Mouse (Mus musculus): ENCODE measurements at regions not wholly inside any gene's neighbourhood (a gene's known extent, or its start where the extent isn't known, plus 50 kb on each side); places are given as distances from the start of the nearest gene placed in this dataset.

DNA sequence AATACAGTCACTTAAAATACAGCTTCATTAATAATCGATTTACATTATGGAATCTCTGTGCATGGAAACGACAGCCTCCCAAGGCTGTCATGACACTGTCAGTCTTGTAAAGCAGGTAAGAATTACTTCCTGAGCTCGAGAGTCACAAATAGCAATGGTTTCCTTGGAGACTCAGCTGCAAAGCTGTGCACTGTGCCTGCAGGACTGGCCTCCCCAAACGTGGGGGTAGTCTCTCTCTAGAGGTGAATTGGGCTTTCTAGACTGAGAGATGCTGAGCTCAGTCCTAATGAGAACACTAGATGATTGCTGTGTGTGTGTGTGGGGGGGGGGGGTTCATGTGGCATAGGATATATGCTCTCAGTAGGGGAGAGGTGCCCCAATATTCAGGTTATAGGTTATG is 208.9 kb upstream of the Sp8 start:
- H3K27ac ChIP-seq (ENCODE audit: control insufficient read depth, low read depth, low read length) = no peak overlapping the region
- no peak for DNase-seq (ENCODE audit: low read depth, low spot score)
- no peak overlapping the region for H3K9ac ChIP-seq (ENCODE audit: control insufficient read depth, low read depth, low read length, poor library complexity, severe bottlenecking)
- no peaks in the 10 kb centered on the region for H3K4me1 ChIP-seq (ENCODE audit: control insufficient read depth in 1 of 2, insufficient read depth in 2 of 2, low read length in 2 of 2)
- no peak overlapping the region for H3K4me3 ChIP-seq (ENCODE audit: control insufficient read depth in 1 of 2, insufficient read depth in 1 of 2, low read depth in 2 of 2, low read length in 2 of 2)
- no peaks in the 10 kb centered on the region for H3K9me3 ChIP-seq (replicated peaks; ENCODE audit: insufficient read depth, low read length)
- TF ChIP-seq POLR2A (IDR thresholded peaks at IDR 0.05; ENCODE audit: control insufficient read depth in 1 of 2, insufficient read depth in 1 of 2, low read depth in 1 of 2, low read length in 2 of 2, poor library complexity in 1 of 2) (no peak), TCF12 (IDR thresholded peaks at IDR 0.05; ENCODE audit: low read depth, low read length) (no peak), JUND (IDR thresholded peaks at IDR 0.05; ENCODE audit: low read depth, low read length) (no peak), MYC (IDR thresholded peaks at IDR 0.05; ENCODE audit: low read depth, low read length) (no peak), RCOR1 (IDR thresholded peaks at IDR 0.05; ENCODE audit: low read depth, low read length) (no peak), CHD1 (IDR thresholded peaks at IDR 0.05; ENCODE audit: low read depth, low read length) (no peak), SMC3 (IDR thresholded peaks at IDR 0.05; ENCODE audit: low read depth, low read length) (no peak), ZMIZ1 (IDR thresholded peaks at IDR 0.05; ENCODE audit: low read depth, low read length) (no peak), HCFC1 (IDR thresholded peaks at IDR 0.05; ENCODE audit: low read depth, low read length) (no peak), MAFK (IDR thresholded peaks at IDR 0.05; ENCODE audit: borderline replicate concordance, low read depth, low read length) (no peak), RAD21 (IDR thresholded peaks at IDR 0.05; ENCODE audit: low read depth, low read length) (no peak), UBTF (IDR thresholded peaks at IDR 0.05; ENCODE audit: borderline replicate concordance, insufficient read depth, low read depth, low read length) (no peak), SIN3A (IDR thresholded peaks at IDR 0.05; ENCODE audit: low read length) (no peak), CTCF (IDR thresholded peaks at IDR 0.05 in 2 of 3, conservative IDR thresholded peaks at IDR 0.05 in 1 of 3; ENCODE audit: control insufficient read depth in 1 of 3, insufficient read depth in 1 of 3, low read depth in 2 of 3, low read length in 3 of 3, poor library complexity in 1 of 3, severe bottlenecking in 1 of 3) (no peak), ELF1 (IDR thresholded peaks at IDR 0.05; ENCODE audit: low read depth, low read length) (no peak), TAL1 (IDR thresholded peaks at IDR 0.05; ENCODE audit: low read length) (no peak)
- H3K36me3 ChIP-seq (ENCODE audit: control insufficient read depth in 1 of 2, insufficient read depth in 2 of 2, low read length in 2 of 2) = no peaks in the 10 kb centered on the region
- no peaks in the 10 kb centered on the region for H3K79me2 ChIP-seq (ENCODE audit: control insufficient read depth, insufficient read depth, low read length, poor library complexity)
- H3K27me3 ChIP-seq (ENCODE audit: control insufficient read depth in 1 of 2, insufficient read depth in 2 of 2, low read length in 2 of 2) = no peaks in the 10 kb centered on the region

GRCm38 (mm10) chr12:118635456-118635855 is 210.7 kb upstream of the Sp8 start:
- Histone ChIP-seq H3K4me3 (ENCODE audit: control insufficient read depth in 1 of 2, insufficient read depth in 1 of 2, low read depth in 2 of 2, low read length in 2 of 2) (no peak overlapping the region), H3K27me3 (ENCODE audit: control insufficient read depth in 1 of 2, insufficient read depth in 2 of 2, low read length in 2 of 2) (no peaks in the 10 kb centered on the region), H3K9ac (ENCODE audit: control insufficient read depth, low read depth, low read length, poor library complexity, severe bottlenecking) (no peak overlapping the region), H3K9me3 (replicated peaks; ENCODE audit: insufficient read depth, low read length) (no peaks in the 10 kb centered on the region), H3K79me2 (ENCODE audit: control insufficient read depth, insufficient read depth, low read length, poor library complexity) (no peaks in the 10 kb centered on the region), H3K36me3 (ENCODE audit: control insufficient read depth in 1 of 2, insufficient read depth in 2 of 2, low read length in 2 of 2) (no peaks in the 10 kb centered on the region), H3K27ac (ENCODE audit: control insufficient read depth, low read depth, low read length) (no peak overlapping the region), H3K4me1 (ENCODE audit: control insufficient read depth in 1 of 2, insufficient read depth in 2 of 2, low read length in 2 of 2) (no peaks in the 10 kb centered on the region)
- TF ChIP-seq E2F4 (IDR thresholded peaks at IDR 0.05; ENCODE audit: borderline replicate concordance, low read depth, low read length) (no peak), ZMIZ1 (IDR thresholded peaks at IDR 0.05; ENCODE audit: low read depth, low read length) (no peak), POLR2AphosphoS5 (IDR thresholded peaks at IDR 0.05; ENCODE audit: borderline replicate concordance, low read depth, low read length) (no peak)
- DNase-seq (ENCODE audit: low read depth, low spot score) = no peak
